ENCODE assay signal across 7 mouse cellular contexts in genomic region chr7:89338350-89339141, GRCm38 (mm10).
DNase-seq lines count a peak whose midpoint lies in the region; ATAC-seq lines count a peak whose summit lies in the region.

No protein-coding gene starts in this region.

- WGBS in intestine, embryonic 15.5 days = under 1% methylated on average over 57 of the region's 57 CpGs
- WGBS in midbrain, embryonic 10.5 days = under 1% methylated on average over 57 of the region's 57 CpGs

- peak; percentile 96 for ATAC-seq in intestine, embryonic 15.5 days

- no peaks in the 10 kb centered on the region for H3K4me1 ChIP-seq in intestine, embryonic 15.5 days (replicated peaks)
- peaks cover 31% of the 10 kb centered on the region for H3K4me1 ChIP-seq in midbrain, embryonic 10.5 days

- no peaks in the 10 kb centered on the region for H3K36me3 ChIP-seq in intestine, embryonic 15.5 days
- no peaks in the 10 kb centered on the region for H3K36me3 ChIP-seq in midbrain, embryonic 10.5 days

- peak overlapping the region; percentile 60 for H3K27ac ChIP-seq in intestine, embryonic 15.5 days
- peak overlapping the region; percentile 94 for H3K27ac ChIP-seq in midbrain, embryonic 10.5 days (replicated peaks)

- DNase-seq in adrenal gland, adult (ENCODE audit: inconsistent age in 2 of 2, low spot score in 1 of 2) = peak; percentile 97 to 99
- peak; percentile 89 for DNase-seq in embryo, embryonic 10.5 days (ENCODE audit: low spot score)
- peak; percentile 93 for DNase-seq in gastrocnemius, postnatal 25 days
- DNase-seq in left cerebral cortex, postnatal 25 days (ENCODE audit: low spot score in 2 of 2) = peak; percentile 93 to 94
- peak; percentile 88 for DNase-seq in midbrain, embryonic 10.5 days (ENCODE audit: low spot score)
- peak; percentile 88 for DNase-seq in right cerebral cortex, postnatal 4 days

- peak overlapping the region; percentile 69 for H3K4me3 ChIP-seq in intestine, embryonic 15.5 days (replicated peaks)
- peak overlapping the region; percentile 78 for H3K4me3 ChIP-seq in midbrain, embryonic 10.5 days

- peak overlapping the region; percentile 75 for H3K9ac ChIP-seq in intestine, embryonic 15.5 days

- H3K27me3 ChIP-seq in intestine, embryonic 15.5 days (replicated peaks) = no peaks in the 10 kb centered on the region
- no peaks in the 10 kb centered on the region for H3K27me3 ChIP-seq in midbrain, embryonic 10.5 days (ENCODE audit: low read depth, poor library complexity, severe bottlenecking)

- H3K4me2 ChIP-seq in intestine, embryonic 15.5 days (replicated peaks) = peak overlapping the region; percentile 86

- H3K9me3 ChIP-seq in intestine, embryonic 15.5 days = no peaks in the 10 kb centered on the region
- no peaks in the 10 kb centered on the region for H3K9me3 ChIP-seq in midbrain, embryonic 10.5 days (replicated peaks)

- intact Hi-C loops in left cerebral cortex, postnatal 25 days (cut with DNase I) = loop anchor here (2.0 to 5.0 kb wide), 3 partner anchors 66 to 171 kb away; partner anchors contain the start of genes Fzd4 and Tmem135

Comparison
In these comparisons a context has a peak if more than half of its experiments do, and no peak if none do; other contexts are left out.
1. Peak in every context shown above with its lines: DNase-seq, ATAC-seq, H3K4me3 ChIP-seq and H3K27ac ChIP-seq.